Mouse (Mus musculus) spleen, adult 18-20 months (tissue): ENCODE data around the gene Trpc5os.

Experiments used
- DNase-seq, 2 experiments: peaks; one replicate each; pipeline ENCODE4 v3.0.0; 2022; ENCODE audit warnings: mixed read lengths in 2 of 2

Gene Trpc5os

GRCm38 (mm10) chrX:144456281-144456680, at the start of gene Trpc5os:
Trpc5os (plus strand) TSS chrX:144456581.
- DNase-seq = no peak

- DNase-seq = no peak
Measured at GRCm38 (mm10) chrX:144408036-144408435, 48.3 kb upstream of the Trpc5os start.

- no peak for DNase-seq
Measured at GRCm38 (mm10) chrX:144420259-144420658, 36.1 kb upstream of the Trpc5os start.

- DNase-seq = no peak
Measured at GRCm38 (mm10) chrX:144421091-144421490, 35.3 kb upstream of the Trpc5os start.

GRCm38 (mm10) chrX:144423848-144424247, 32.5 kb upstream of the Trpc5os start:
- no peak for DNase-seq

- no peak for DNase-seq
Measured at GRCm38 (mm10) chrX:144464416-144464815, 8.0 kb downstream of the Trpc5os start.

- DNase-seq = no peak
Measured at GRCm38 (mm10) chrX:144491394-144491793, 35.0 kb downstream of the Trpc5os start.

- DNase-seq = no peak
Measured at GRCm38 (mm10) chrX:144523239-144523638, 66.9 kb downstream of the Trpc5os start.

GRCm38 (mm10) chrX:144526042-144526441, 69.7 kb downstream of the Trpc5os start:
- peak; percentile 8 to 9 for DNase-seq
